Comparison of ENCODE assay signal across 12 mouse cellular contexts in the genomic region with DNA sequence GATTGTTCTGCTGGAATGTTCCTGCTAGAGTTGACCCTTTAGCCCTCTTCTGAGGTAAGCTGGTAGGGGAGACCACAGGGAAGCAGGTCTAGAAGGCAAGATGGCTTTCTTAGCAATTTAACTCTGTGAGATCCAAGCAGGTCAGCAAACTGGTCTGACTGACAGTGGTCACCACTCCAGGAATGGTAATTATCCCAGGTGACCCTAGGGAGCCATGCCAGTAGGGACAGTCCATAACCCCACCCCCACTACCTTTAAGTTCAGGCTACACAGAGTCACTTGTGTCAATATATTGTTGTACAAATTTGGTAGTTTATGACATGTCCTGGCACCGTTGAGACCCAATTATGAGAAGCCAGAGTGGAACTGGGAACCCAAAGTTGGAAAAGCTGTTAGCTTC. TPM values are rescaled to one million over a fixed set of nuclear protein-coding genes. Genes with fewer than 3 reads are reported as not detected.
DNase-seq lines count a peak whose midpoint lies in the region; ATAC-seq and TF ChIP-seq lines count a peak whose summit lies in the region.
"Had no signal": no experiment of that assay in that cellular context is flagged by ENCODE, and none has a peak within 500 bp of the region (broad histone marks: within the 10 kb centered on the region; RNA-seq: fewer than 3 reads in every experiment).

No protein-coding gene starts in this region.

- no peak overlapping the region for H3K27ac ChIP-seq in heart, embryonic 12.5 days (ENCODE audit: poor library complexity, severe bottlenecking)
- peak overlapping the region; percentile 77 for H3K27ac ChIP-seq in lung, postnatal 0 days (ENCODE audit: low read length)
- H3K27ac ChIP-seq in heart, embryonic 16.5 days (ENCODE audit: low read length) = peak overlapping the region; percentile 78; the same call in 1 of the 2 replicates
- no peak overlapping the region for H3K27ac ChIP-seq in liver, embryonic 14.5 days
- H3K27ac ChIP-seq: forebrain, embryonic 13.5 days; hindbrain, embryonic 14.5 days had no signal

- H3K9ac ChIP-seq in heart, embryonic 12.5 days = no peak overlapping the region
- no peak overlapping the region for H3K9ac ChIP-seq in lung, postnatal 0 days (replicated peaks; ENCODE audit: low read depth)
- H3K9ac ChIP-seq in heart, embryonic 16.5 days (ENCODE audit: low read length) = no peak overlapping the region
- no peak overlapping the region for H3K9ac ChIP-seq in liver, embryonic 14.5 days (replicated peaks)
- H3K9ac ChIP-seq: forebrain, embryonic 13.5 days; kidney, embryonic 15.5 days had no signal

- no peak overlapping the region for H3K4me3 ChIP-seq in heart, embryonic 12.5 days
- no peak overlapping the region for H3K4me3 ChIP-seq in lung, postnatal 0 days (ENCODE audit: low read depth, low read length)
- no peak overlapping the region for H3K4me3 ChIP-seq in heart, embryonic 16.5 days (ENCODE audit: low read length)
- no peak overlapping the region for H3K4me3 ChIP-seq in liver, embryonic 14.5 days (ENCODE audit: insufficient read depth in 1 of 2, low read depth in 2 of 2, low read length in 2 of 2)

- WGBS in heart, embryonic 12.5 days = 64% methylated on average over 1 of the region's 1 CpGs
- WGBS in lung, postnatal 0 days = 79% methylated on average over 1 of the region's 1 CpGs
- WGBS in heart, embryonic 16.5 days = 79% methylated on average over 1 of the region's 1 CpGs
- WGBS in liver, embryonic 14.5 days (ENCODE audit: insufficient replicate concordance) = 78% methylated on average over 1 of the region's 1 CpGs

- H3K27me3 ChIP-seq in heart, embryonic 12.5 days (replicated peaks) = peaks cover 8% of the 10 kb centered on the region; the same call in 1 of the 2 replicates
- H3K27me3 ChIP-seq in lung, postnatal 0 days (replicated peaks; ENCODE audit: insufficient read depth, low read length) = no peaks in the 10 kb centered on the region
- no peaks in the 10 kb centered on the region for H3K27me3 ChIP-seq in heart, embryonic 16.5 days (ENCODE audit: control insufficient read depth, insufficient read depth, low read length)
- H3K27me3 ChIP-seq in liver, embryonic 14.5 days (ENCODE audit: control insufficient read depth, insufficient read depth, low read length) = peaks cover 33% of the 10 kb centered on the region
- H3K27me3 ChIP-seq: Patski had no signal

- ATAC-seq in heart, embryonic 12.5 days (ENCODE audit: insufficient number of reproducible peaks, low FRiP score) = no peak
- ATAC-seq in lung, postnatal 0 days = no peak
- no peak for ATAC-seq in heart, embryonic 16.5 days (replicated peaks; ENCODE audit: extremely low read depth, insufficient read depth, low FRiP score)
- no peak for ATAC-seq in liver, embryonic 14.5 days (ENCODE audit: insufficient read depth)
- ATAC-seq in erythroblast, adult 5-6 weeks (replicated peaks; ENCODE audit: low FRiP score, poor library complexity, severe bottlenecking) = no peak
- ATAC-seq in cerebellum, adult (ENCODE audit: insufficient number of reproducible peaks, low FRiP score, low TSS enrichment) = no peak
- ATAC-seq: forebrain, embryonic 13.5 days; Patski had no signal

- peaks cover 29% of the 10 kb centered on the region for H3K4me1 ChIP-seq in heart, embryonic 12.5 days (replicated peaks)
- H3K4me1 ChIP-seq in lung, postnatal 0 days (ENCODE audit: insufficient read depth, low read depth, low read length) = peaks cover 11% of the 10 kb centered on the region
- peaks cover 20% of the 10 kb centered on the region for H3K4me1 ChIP-seq in heart, embryonic 16.5 days (ENCODE audit: control insufficient read depth, insufficient read depth, low read length)
- H3K4me1 ChIP-seq in liver, embryonic 14.5 days (replicated peaks; ENCODE audit: control insufficient read depth in 2 of 2, insufficient read depth in 2 of 2, low read length in 1 of 2) = peaks cover 11 to 12% of the 10 kb centered on the region in 2 experiments

- TF ChIP-seq CTCF in lung, postnatal 0 days (IDR thresholded peaks at IDR 0.05) = no peak
- TF ChIP-seq CTCF in liver, embryonic 14.5 days (IDR thresholded peaks at IDR 0.05; ENCODE audit: low read depth) = no peak

- H3K36me3 ChIP-seq in heart, embryonic 12.5 days = no peaks in the 10 kb centered on the region
- no peaks in the 10 kb centered on the region for H3K36me3 ChIP-seq in lung, postnatal 0 days (ENCODE audit: insufficient read depth, low read length)
- H3K36me3 ChIP-seq in heart, embryonic 16.5 days (ENCODE audit: control insufficient read depth, insufficient read depth) = no peaks in the 10 kb centered on the region
- H3K36me3 ChIP-seq in liver, embryonic 14.5 days (replicated peaks; ENCODE audit: control insufficient read depth, insufficient read depth, low read depth) = no peaks in the 10 kb centered on the region
- H3K36me3 ChIP-seq: kidney, embryonic 15.5 days had no signal

- H3K9me3 ChIP-seq in heart, embryonic 12.5 days (replicated peaks) = no peaks in the 10 kb centered on the region
- H3K9me3 ChIP-seq in lung, postnatal 0 days (ENCODE audit: low read length) = no peaks in the 10 kb centered on the region
- no peaks in the 10 kb centered on the region for H3K9me3 ChIP-seq in heart, embryonic 16.5 days (replicated peaks; ENCODE audit: control insufficient read depth, low read length)
- H3K9me3 ChIP-seq in liver, embryonic 14.5 days (ENCODE audit: control insufficient read depth, low read length) = no peaks in the 10 kb centered on the region
- H3K9me3 ChIP-seq: forebrain, embryonic 13.5 days; kidney, embryonic 15.5 days had no signal

- no peak for TF ChIP-seq EP300 in lung, postnatal 0 days (IDR thresholded peaks at IDR 0.05)
- TF ChIP-seq EP300 in liver, embryonic 14.5 days (IDR thresholded peaks at IDR 0.05; ENCODE audit: low read depth) = no peak

- intact Hi-C loops in heart, postnatal 36 days (cut with DNase I) = loop anchor here (5.0 kb wide), 1 partner anchor 181 kb away; no protein-coding TSS in a partner anchor

- DNase-seq in heart, postnatal 36 days = no peak
- no peak for DNase-seq in lung, postnatal 0 days (ENCODE audit: low spot score)
- DNase-seq in lung, postnatal 25 days (ENCODE audit: low spot score) = no peak
- DNase-seq in liver, embryonic 14.5 days (ENCODE audit: low read depth in 3 of 3, low spot score in 3 of 3) = no peak

- peak overlapping the region; percentile 75 for H3K4me2 ChIP-seq in heart, embryonic 12.5 days
- peak overlapping the region; percentile 53 for H3K4me2 ChIP-seq in lung, postnatal 0 days (replicated peaks; ENCODE audit: low read depth, low read length)
- H3K4me2 ChIP-seq in heart, embryonic 16.5 days (ENCODE audit: low read depth, low read length) = no peak overlapping the region
- H3K4me2 ChIP-seq in liver, embryonic 14.5 days (ENCODE audit: low read depth) = peak overlapping the region; percentile 65

RNA-seq across cellular contexts. Expression of gene Med13l, which starts 47.5 kb away (rescaled TPM):
- polyA plus RNA-seq in heart, embryonic 12.5 days (2016; fragmentation: Nextera tagmentation; extraction: Ambion mirVana) = 10.0 and 10.8 TPM in 2 replicates
- total RNA-seq in heart, postnatal 36 days (2021) = 10 to 100 TPM; 29.7 to 32.2 TPM
- polyA plus RNA-seq in lung, postnatal 0 days (2015; fragmentation: Nextera tagmentation; extraction: Ambion mirVana) = 10.1 and 11.1 TPM in 2 replicates
- polyA plus RNA-seq in heart, embryonic 16.5 days (2015; fragmentation: Nextera tagmentation; extraction: Ambion mirVana) = 6.7 and 7.7 TPM in 2 replicates
- polyA plus RNA-seq in liver, embryonic 14.5 days (2012; rRNA removed) = 6.4 and 7.1 TPM in 2 replicates
- polyA plus RNA-seq in liver, embryonic 14.5 days (2014; fragmentation: Nextera tagmentation; extraction: Ambion mirVana) = 9.9 and 10.7 TPM in 2 replicates
- total RNA-seq in erythroblast, adult 5-6 weeks (2015; ENCODE audit: low replicate concordance) = 49.2 and 56.6 TPM in 2 replicates
- total RNA-seq in erythroblast, adult 5-6 weeks (2017; ENCODE audit: low replicate concordance) = 82.2 and 99.3 TPM in 2 replicates

Comparison
In these comparisons a context has a peak if more than half of its experiments do, and no peak if none do; other contexts are left out.
1. H3K27ac ChIP-seq: peak in lung, postnatal 0 days (single experiment) and heart, embryonic 16.5 days (single experiment); none in heart, embryonic 12.5 days (single experiment) and liver, embryonic 14.5 days (single experiment).